Mouse (Mus musculus): ENCODE results near the gene Tmem220. TPM values are rescaled to one million over a fixed set of nuclear protein-coding genes. Genes with fewer than 3 reads are reported as not detected.

The Tmem220 gene
- total RNA-seq, 2 experiments from 2014 or later: 0.52 to 0.74 TPM

Other genes with a start within 250 kb of the Tmem220 start
- under 1 TPM in 1 of 2 experiments, not detected in 1; 0.14 TPM for gene Pirt, start 113.2 kb upstream of the Tmem220 start, total RNA-seq (2021)
- gene Tmem238l, start 68.5 kb upstream of the Tmem220 start, total RNA-seq (2021): not detected
- gene Adprm, start 27.4 kb downstream of the Tmem220 start, total RNA-seq (2021): 10 to 100 TPM; 24.1 to 26.2 TPM
- gene Sco1, start 27.5 kb downstream of the Tmem220 start, total RNA-seq (2021): 10 to 100 TPM in 1 of 2 experiments, 1 to 10 TPM in 1; 9.9 to 12.0 TPM
- gene Myh3, start 53.1 kb downstream of the Tmem220 start, total RNA-seq (2021): 1 to 10 TPM; 2.2 to 2.4 TPM
- under 1 TPM; 0.48 to 0.56 TPM for gene Myh2, start 145.9 kb downstream of the Tmem220 start, total RNA-seq (2021)
- under 1 TPM; 0.30 to 0.32 TPM for gene Myh1, start 174.9 kb downstream of the Tmem220 start, total RNA-seq (2021)
- under 1 TPM; 0.28 to 0.34 TPM for gene Myh4, start 212.9 kb downstream of the Tmem220 start, total RNA-seq (2021)

All from left cerebral cortex, postnatal 4 days (tissue).